Mouse (Mus musculus) lung, postnatal 25 days (tissue): ENCODE measurements around the gene Phpt1.
A peak's percentile ranks its signal among the peaks of the same experiment; 100 is the strongest.

Source experiments
- DNase-seq: peaks from one replicate; pipeline ENCODE4 v3.0.0; 2022; ENCODE audit warnings: low spot score

The Phpt1 gene

GRCm38 (mm10) chr2:25582466-25583119, 7.6 kb upstream of the Phpt1 start:
- DNase-seq, result no peak

GRCm38 (mm10) chr2:25581901-25582301, 6.9 kb upstream of the Phpt1 start:
- DNase-seq, result no peak

- DNase-seq, result peak; percentile 67
Measured at GRCm38 (mm10) chr2:25581294-25581864, 6.4 kb upstream of the Phpt1 start, which contains the start of gene Ajm1. TSS of gene Ajm1 (minus strand) at chr2:25581757.

GRCm38 (mm10) chr2:25580621-25581101, 5.6 kb upstream of the Phpt1 start:
- no peak for DNase-seq

- peak; percentile 57 for DNase-seq
Measured at GRCm38 (mm10) chr2:25579737-25580460, 4.9 kb upstream of the Phpt1 start.

GRCm38 (mm10) chr2:25578796-25579736, 4.0 kb upstream of the Phpt1 start:
- no peak for DNase-seq

GRCm38 (mm10) chr2:25577951-25578795, 3.1 kb upstream of the Phpt1 start:
- no peak for DNase-seq

- DNase-seq, result no peak
Measured at GRCm38 (mm10) chr2:25576965-25577891, 2.2 kb upstream of the Phpt1 start.

GRCm38 (mm10) chr2:25576028-25576850, 1.2 kb upstream of the Phpt1 start:
- no peak for DNase-seq

- peak; percentile 28 for DNase-seq
Measured at GRCm38 (mm10) chr2:25575432-25576027, 506 bp upstream of the Phpt1 start.

GRCm38 (mm10) chr2:25574136-25574535, 888 bp downstream of the Phpt1 start:
- no peak for DNase-seq

GRCm38 (mm10) chr2:25573068-25573467, 2.0 kb downstream of the Phpt1 start:
- DNase-seq, result no peak

GRCm38 (mm10) chr2:25571221-25571620, 3.8 kb downstream of the Phpt1 start:
- no peak for DNase-seq

- DNase-seq, result no peak
Measured at GRCm38 (mm10) chr2:25569323-25569722, 5.7 kb downstream of the Phpt1 start.

GRCm38 (mm10) chr2:25568473-25569019, 6.5 kb downstream of the Phpt1 start:
- DNase-seq, result no peak

GRCm38 (mm10) chr2:25566558-25566957, 8.5 kb downstream of the Phpt1 start:
- no peak for DNase-seq

- DNase-seq, result no peak
Measured at GRCm38 (mm10) chr2:25565741-25566140, 9.3 kb downstream of the Phpt1 start.

- no peak for DNase-seq
Measured at GRCm38 (mm10) chr2:25561946-25562345, 13.1 kb downstream of the Phpt1 start.
